In the genomic region with DNA sequence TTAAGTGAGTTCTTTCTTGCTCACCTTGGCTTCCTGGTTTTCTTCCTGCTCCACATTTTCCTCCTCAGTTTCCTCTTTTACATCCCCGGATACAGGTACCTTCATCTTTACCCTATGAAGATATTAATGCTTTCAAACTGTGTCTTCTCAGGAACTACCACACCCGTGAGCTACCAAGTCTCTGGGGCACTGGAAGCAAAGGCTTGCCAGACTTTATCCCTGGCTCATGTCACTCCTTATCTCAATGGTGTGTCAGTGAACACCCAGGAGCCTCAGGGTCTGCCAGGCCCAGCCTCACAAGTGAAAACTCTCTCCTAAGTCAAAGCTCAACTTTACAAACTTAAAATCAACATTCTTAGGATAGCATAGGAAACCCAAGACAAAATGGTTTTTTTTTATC, we compare ENCODE assay signal across 27 mouse cellular contexts.
DNase-seq lines count a peak whose midpoint lies in the region; ATAC-seq and TF ChIP-seq lines count a peak whose summit lies in the region.
"Had no signal": no experiment of that assay in that cellular context is flagged by ENCODE, and none has a peak within 500 bp of the region (broad histone marks: within the 10 kb centered on the region; RNA-seq: fewer than 3 reads in every experiment).

No protein-coding gene starts in this region.

- no peaks in the 10 kb centered on the region for H3K9me3 ChIP-seq in heart, embryonic 11.5 days (replicated peaks; ENCODE audit: control insufficient read depth, low read length)
- no peaks in the 10 kb centered on the region for H3K9me3 ChIP-seq in heart, embryonic 16.5 days (replicated peaks; ENCODE audit: control insufficient read depth, low read length)
- H3K9me3 ChIP-seq: embryonic facial prominence, embryonic 10.5 days; embryonic facial prominence, embryonic 15.5 days; forebrain, embryonic 12.5 days; limb, embryonic 13.5 days; megakaryocyte, embryonic 14.5 days; midbrain, embryonic 12.5 days; neural tube, embryonic 13.5 days had no signal

- intact Hi-C loops in heart, adult 2 months (cut with DNase I), result loop anchor here (5.0 kb wide), 1 partner anchor 62 kb away; no protein-coding TSS in a partner anchor

- H3K36me3 ChIP-seq in heart, adult 2 months (ENCODE audit: control insufficient read depth, insufficient read depth, low read length), result peaks cover 10% of the 10 kb centered on the region
- no peaks in the 10 kb centered on the region for H3K36me3 ChIP-seq in heart, embryonic 11.5 days (ENCODE audit: control insufficient read depth, insufficient read depth, low read length)
- no peaks in the 10 kb centered on the region; the same call in 1 of the 2 replicates for H3K36me3 ChIP-seq in heart, embryonic 16.5 days (ENCODE audit: control insufficient read depth, insufficient read depth)
- H3K36me3 ChIP-seq: embryonic facial prominence, embryonic 10.5 days; embryonic facial prominence, embryonic 15.5 days; forebrain, embryonic 12.5 days; limb, embryonic 13.5 days; midbrain, embryonic 12.5 days; neural tube, embryonic 13.5 days had no signal

- TF ChIP-seq POLR2A in heart, adult 2 months (IDR thresholded peaks at IDR 0.05; ENCODE audit: insufficient read depth, low read depth, low read length), result peak; percentile 67

- 20% methylated on average over 2 of the region's 2 CpGs for WGBS in heart, adult 2 months
- 17% methylated on average over 2 of the region's 2 CpGs for WGBS in heart, embryonic 11.5 days (ENCODE audit: insufficient replicate concordance)
- 25% methylated on average over 2 of the region's 2 CpGs for WGBS in heart, embryonic 16.5 days

- no peaks in the 10 kb centered on the region for H3K27me3 ChIP-seq in heart, adult 2 months (ENCODE audit: control insufficient read depth, insufficient read depth, low read length)
- no peaks in the 10 kb centered on the region for H3K27me3 ChIP-seq in heart, embryonic 11.5 days (ENCODE audit: control insufficient read depth, insufficient read depth, low read length)
- no peaks in the 10 kb centered on the region for H3K27me3 ChIP-seq in heart, embryonic 16.5 days (ENCODE audit: control insufficient read depth, insufficient read depth, low read length)
- H3K27me3 ChIP-seq: embryonic facial prominence, embryonic 15.5 days; forebrain, embryonic 12.5 days; limb, embryonic 13.5 days; megakaryocyte, embryonic 14.5 days; midbrain, embryonic 12.5 days; neural tube, embryonic 13.5 days; Patski had no signal

- TF ChIP-seq EP300 in heart, adult 2 months (IDR thresholded peaks at IDR 0.05; ENCODE audit: insufficient read depth, low read depth, low read length), result 0 out of 2 replicates have a peak, but pooled peaks have one; percentile 51

- no peaks in the 10 kb centered on the region; the same call in 1 of the 2 replicates for H3K79me2 ChIP-seq in heart, adult 2 months (replicated peaks; ENCODE audit: control insufficient read depth, insufficient read depth, low read length)

- peak overlapping the region; percentile 68 for H3K27ac ChIP-seq in heart, adult 2 months
- H3K27ac ChIP-seq in heart, embryonic 11.5 days (ENCODE audit: low read depth, low read length), result peak overlapping the region; percentile 91
- H3K27ac ChIP-seq in heart, embryonic 16.5 days (ENCODE audit: low read length), result peak overlapping the region; percentile 92
- H3K27ac ChIP-seq: embryonic facial prominence, embryonic 10.5 days; embryonic facial prominence, embryonic 15.5 days; forebrain, embryonic 12.5 days; hindbrain, embryonic 14.5 days; limb, embryonic 13.5 days; midbrain, embryonic 12.5 days; neural tube, embryonic 13.5 days had no signal

- peak in 1 of 2 experiments; percentile 48 for DNase-seq in heart, adult 2 months
- DNase-seq in heart, postnatal 4 days, result peak; percentile 58
- no peak for DNase-seq in ovary, postnatal 10 days (ENCODE audit: low spot score)
- no peak for DNase-seq in frontal cortex, postnatal 10 days (ENCODE audit: low spot score in 2 of 2)
- DNase-seq in layer of hippocampus, adult 9-11 months, result no peak
- DNase-seq: adrenal gland, postnatal 14 days; cerebellum, adult 11-12 months; cerebellum, postnatal 14 days; gastrocnemius, postnatal 14 days; kidney, adult 11 months; kidney, postnatal 14 days; lung, postnatal 36 days; thymus, adult 2 months; thymus, postnatal 36 days had no signal

- ATAC-seq in heart, embryonic 11.5 days (replicated peaks; ENCODE audit: insufficient number of reproducible peaks, low FRiP score, low TSS enrichment), result peak; percentile 76; the same call in 1 of the 2 replicates
- ATAC-seq in heart, embryonic 16.5 days (replicated peaks; ENCODE audit: extremely low read depth, insufficient read depth, low FRiP score), result peak; percentile 92
- ATAC-seq: Patski had no signal

- no peak for TF ChIP-seq CTCF in heart, adult 2 months (IDR thresholded peaks at IDR 0.05)

- H3K9ac ChIP-seq in heart, adult 2 months (ENCODE audit: low read depth, low read length), result peak overlapping the region; percentile 68; the same call in 1 of the 2 replicates
- peak overlapping the region; percentile 72 for H3K9ac ChIP-seq in heart, embryonic 11.5 days (ENCODE audit: low read depth, low read length)
- peak overlapping the region; percentile 76 for H3K9ac ChIP-seq in heart, embryonic 16.5 days (ENCODE audit: low read length)
- H3K9ac ChIP-seq: embryonic facial prominence, embryonic 15.5 days; forebrain, embryonic 12.5 days; hindbrain, embryonic 14.5 days; limb, embryonic 13.5 days; midbrain, embryonic 12.5 days; neural tube, embryonic 13.5 days had no signal

- H3K4me3 ChIP-seq in heart, adult 2 months, result peak overlapping the region; percentile 47
- H3K4me3 ChIP-seq in heart, embryonic 11.5 days (ENCODE audit: low read depth, low read length), result peak overlapping the region; percentile 55
- peak overlapping the region; percentile 59 for H3K4me3 ChIP-seq in heart, embryonic 16.5 days (ENCODE audit: low read length)
- H3K4me3 ChIP-seq: embryonic facial prominence, embryonic 10.5 days; embryonic facial prominence, embryonic 15.5 days; forebrain, embryonic 12.5 days; limb, embryonic 13.5 days; megakaryocyte, embryonic 14.5 days; midbrain, embryonic 12.5 days; myocyte; neural tube, embryonic 13.5 days had no signal

- peaks cover 2% of the 10 kb centered on the region; the same call in 1 of the 2 replicates for H3K4me1 ChIP-seq in heart, adult 2 months (ENCODE audit: control insufficient read depth, insufficient read depth, low read length)
- H3K4me1 ChIP-seq in heart, embryonic 11.5 days (ENCODE audit: control insufficient read depth, insufficient read depth, low read length), result peaks cover 10% of the 10 kb centered on the region
- peaks cover 21% of the 10 kb centered on the region for H3K4me1 ChIP-seq in heart, embryonic 16.5 days (ENCODE audit: control insufficient read depth, insufficient read depth, low read length)
- H3K4me1 ChIP-seq: embryonic facial prominence, embryonic 10.5 days; embryonic facial prominence, embryonic 15.5 days; forebrain, embryonic 12.5 days; megakaryocyte, embryonic 14.5 days; midbrain, embryonic 12.5 days; neural tube, embryonic 13.5 days had no signal

- peak overlapping the region; percentile 27; the same call in 1 of the 2 replicates for H3K4me2 ChIP-seq in heart, embryonic 11.5 days
- H3K4me2 ChIP-seq in heart, embryonic 16.5 days (ENCODE audit: low read depth, low read length), result peak overlapping the region; percentile 14; the same call in 1 of the 2 replicates
- H3K4me2 ChIP-seq: embryonic facial prominence, embryonic 15.5 days; forebrain, embryonic 12.5 days; hindbrain, embryonic 14.5 days; limb, embryonic 13.5 days; liver, embryonic 11.5 days; midbrain, embryonic 12.5 days; neural tube, embryonic 13.5 days had no signal
